Mouse (Mus musculus) neural tube, embryonic 13.5 days (tissue): Measurements from ENCODE around the gene Olfr43. TPM values are rescaled to one million over a fixed set of nuclear protein-coding genes. Genes with fewer than 3 reads are reported as not detected.

Experiments
- ATAC-seq: fragments of 200-750 bp; cut with Nextera tagmentation; 2 replicates; pipeline ENCODE4 v1.8.0; 2017; ENCODE audit warnings: low read depth, mild to moderate bottlenecking, moderate TSS enrichment, moderate library complexity
- H3K27ac ChIP-seq: fragments of 300-500 bp; sonication (generic); replicated peaks from 2 replicates; pipeline ENCODE4 v1.5.1; 2015; ENCODE audit warnings: moderate library complexity, mild to moderate bottlenecking, inconsistent platforms
- H3K27me3 ChIP-seq: fragments of 300-500 bp; sonication (generic); 2 replicates; pipeline ENCODE4 v1.6.1; 2015; ENCODE audit warnings: mild to moderate bottlenecking, inconsistent platforms
- H3K36me3 ChIP-seq: fragments of 300-500 bp; sonication (generic); 2 replicates; pipeline ENCODE4 v1.6.1; 2015; ENCODE audit warnings: mild to moderate bottlenecking, inconsistent platforms
- H3K4me1 ChIP-seq: fragments of 300-500 bp; sonication (generic); replicated peaks from 2 replicates; pipeline ENCODE4 v1.6.1; 2015; ENCODE audit warnings: inconsistent platforms
- H3K4me2 ChIP-seq: fragments of 300-500 bp; sonication (generic); 2 replicates; pipeline ENCODE4 v1.6.1; 2015; ENCODE audit warnings: inconsistent platforms, mild to moderate bottlenecking, moderate library complexity
- H3K4me3 ChIP-seq: fragments of 300-500 bp; sonication (generic); 2 replicates; pipeline ENCODE4 v1.5.1; 2015; ENCODE audit warnings: mild to moderate bottlenecking, inconsistent platforms
- H3K9ac ChIP-seq: fragments of 300-500 bp; sonication (generic); 2 replicates; pipeline ENCODE4 v1.6.1; 2015; ENCODE audit warnings: moderate library complexity, mild to moderate bottlenecking, inconsistent platforms
- H3K9me3 ChIP-seq: fragments of 300-500 bp; sonication (generic); 2 replicates; pipeline ENCODE4 v1.6.1; 2016; ENCODE audit warnings: inconsistent platforms
- WGBS: fragments of 180-500 bp; shearing (Covaris S2); methylation state at CpG from one replicate; pipeline ENCODE4 v1.1.7; 2015; 5-methylcytosine and 5-hydroxymethylcytosine counted together
- polyA plus RNA-seq: library from polyadenylated mRNA; unstranded; fragments of >200 nt; fragmentation: Nextera tagmentation; extraction: Ambion mirVana; gene quantifications from 2 replicates; pipeline ENCODE4 v1.2.1, GENCODE M21; 2015

Olfr43 gene
- not detected in 2 replicates for polyA plus RNA-seq

DNA sequence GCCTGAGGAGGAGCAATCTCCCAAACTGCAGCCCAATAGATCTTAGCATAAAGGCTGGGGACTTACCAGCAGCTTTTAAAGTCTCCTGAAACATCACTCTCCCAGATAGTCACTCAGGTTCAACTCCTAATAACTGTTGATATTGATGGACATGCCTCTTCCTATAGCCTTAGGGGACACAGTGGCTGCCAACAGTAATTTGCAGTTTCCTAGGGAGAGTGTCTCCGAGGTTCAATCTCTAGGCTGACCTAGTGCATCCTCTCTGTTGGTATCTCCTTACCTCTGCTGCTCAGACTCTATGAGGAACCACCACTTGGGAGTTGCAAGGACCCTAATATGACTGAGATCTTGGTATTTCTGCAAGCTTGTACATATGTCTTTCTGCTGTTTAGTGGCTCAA lies at the start of gene Olfr43:
TSS of gene Olfr43 (minus strand) at position 101 of the 400 bp plus-strand sequence.
- no peak for ATAC-seq
- no peak within 1 kb of the TSS for H3K4me3 ChIP-seq
- H3K27me3 ChIP-seq, result no peaks in the 10 kb centered on the region
- H3K4me1 ChIP-seq, result no peaks in the 10 kb centered on the region
- H3K27ac ChIP-seq, result no peak within 1 kb of the TSS
- WGBS, result 67% methylated on average over 1 of the region's 1 CpGs
- no peak within 1 kb of the TSS for H3K4me2 ChIP-seq
- peaks cover 27% of the 10 kb centered on the region for H3K9me3 ChIP-seq
- no peak within 1 kb of the TSS for H3K9ac ChIP-seq
- H3K36me3 ChIP-seq, result no peaks in the 10 kb centered on the region

DNA sequence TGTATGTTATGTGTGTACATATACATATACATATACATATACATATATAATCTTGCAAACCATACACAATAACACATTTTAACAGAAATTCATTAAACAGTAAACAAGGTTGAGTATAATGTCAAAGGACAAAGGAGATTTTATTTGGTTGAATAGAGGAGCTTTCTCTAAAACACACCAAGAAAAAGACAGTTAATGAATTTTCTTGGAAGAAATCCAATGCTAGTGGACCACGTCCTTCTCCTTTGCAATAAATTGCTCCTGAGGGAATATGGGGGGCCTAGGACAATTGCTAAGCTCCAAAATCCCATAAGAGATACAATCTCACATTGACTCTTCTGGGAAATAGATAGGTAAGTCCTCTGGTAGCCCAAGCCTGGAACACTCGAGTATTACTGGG lies 48.3 kb upstream of the Olfr43 start, which contains the start of gene Olfr406:
TSS of gene Olfr406 (plus strand) at position 301 of the 400 bp plus-strand sequence.
- no peak for ATAC-seq
- WGBS, result 71% methylated on average over 2 of the region's 2 CpGs

DNA sequence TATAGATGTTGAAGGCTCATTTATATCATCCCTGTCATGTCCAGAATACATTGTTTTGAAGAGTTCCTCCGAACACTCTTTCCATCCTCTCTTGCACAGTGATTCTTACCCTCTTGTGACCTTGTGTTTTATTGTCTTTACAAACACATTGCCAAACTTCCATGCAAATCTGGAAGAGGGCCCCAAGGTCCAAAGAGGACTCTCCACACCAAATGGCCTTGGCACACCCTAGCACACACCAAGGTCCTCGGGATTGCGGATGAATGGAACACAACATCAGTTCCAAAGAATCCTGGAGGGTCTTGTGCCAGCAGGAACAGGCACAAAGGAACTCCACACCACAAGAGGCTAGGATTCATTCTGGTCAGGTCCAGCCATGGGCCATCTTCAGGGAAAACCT lies 30.0 kb upstream of the Olfr43 start:
- WGBS, result 88% methylated on average over 3 of the region's 3 CpGs
- Histone ChIP-seq H3K4me1 (no peaks in the 10 kb centered on the region), H3K9ac (no peak overlapping the region), H3K4me2 (no peak overlapping the region), H3K36me3 (no peaks in the 10 kb centered on the region), H3K27me3 (no peaks in the 10 kb centered on the region), H3K4me3 (no peak overlapping the region), H3K9me3 (peaks cover 18% of the 10 kb centered on the region), H3K27ac (no peak overlapping the region)
- ATAC-seq, result no peak

More for the DNA sequence above, 48.3 kb upstream of the Olfr43 start, which contains the start of gene Olfr406:
- H3K4me2 ChIP-seq, result no peak within 1 kb of the TSS
- H3K27ac ChIP-seq, result no peak within 1 kb of the TSS
- no peak within 1 kb of the TSS for H3K9ac ChIP-seq
- no peaks in the 10 kb centered on the region for H3K4me1 ChIP-seq
- H3K27me3 ChIP-seq, result no peaks in the 10 kb centered on the region
- H3K4me3 ChIP-seq, result no peak within 1 kb of the TSS
- H3K36me3 ChIP-seq, result no peaks in the 10 kb centered on the region
- peaks cover 3% of the 10 kb centered on the region; the same call in 1 of the 2 replicates for H3K9me3 ChIP-seq

DNA sequence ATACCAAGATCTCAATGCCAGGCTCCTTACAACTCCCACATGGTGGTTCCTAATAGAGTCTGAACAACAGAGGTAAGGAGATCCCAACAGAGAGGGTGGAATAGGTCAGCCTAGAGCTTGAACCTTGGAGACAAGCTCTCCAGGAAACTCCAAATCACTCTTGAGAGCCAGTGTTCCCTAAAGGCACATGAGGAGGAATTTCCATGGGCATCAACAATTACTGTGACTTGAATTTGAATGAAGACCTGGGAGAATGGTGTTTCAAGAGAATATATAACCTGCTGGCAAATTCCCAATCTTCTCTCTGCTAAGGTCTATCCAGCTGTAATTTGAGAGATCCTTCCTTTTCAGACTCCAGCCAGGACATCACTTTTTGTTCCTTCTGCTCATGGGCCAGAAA lies 25.2 kb downstream of the Olfr43 start, which contains the start of gene Olfr403:
TSS of gene Olfr403 (plus strand) at position 301 of the 400 bp plus-strand sequence.
- Histone ChIP-seq H3K9me3 (peaks cover 11% of the 10 kb centered on the region), H3K4me3 (no peak within 1 kb of the TSS), H3K4me2 (no peak within 1 kb of the TSS), H3K9ac (no peak within 1 kb of the TSS), H3K36me3 (no peaks in the 10 kb centered on the region), H3K27ac (no peak within 1 kb of the TSS), H3K4me1 (no peaks in the 10 kb centered on the region), H3K27me3 (no peaks in the 10 kb centered on the region)
- no peak for ATAC-seq

DNA sequence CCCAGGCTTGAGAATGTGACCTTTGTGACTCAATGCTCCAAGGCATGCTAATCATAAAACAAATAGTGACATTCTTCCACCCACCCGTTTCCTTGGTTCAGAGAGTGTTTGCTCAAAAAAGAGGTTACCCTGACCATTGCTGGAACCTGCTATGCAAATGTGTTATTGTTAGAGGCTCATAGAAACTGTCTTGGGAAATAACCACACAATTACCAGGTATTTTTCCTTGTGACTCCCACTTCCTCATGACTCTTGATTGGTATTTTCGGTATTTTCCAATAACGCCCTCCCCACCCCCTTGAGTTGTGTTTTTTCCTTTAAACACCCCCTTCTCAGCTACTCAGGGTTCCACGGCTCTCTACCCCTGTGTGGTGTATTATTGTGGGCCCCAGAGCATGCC lies 27.4 kb downstream of the Olfr43 start:
- H3K36me3 ChIP-seq, result no peaks in the 10 kb centered on the region
- H3K4me3 ChIP-seq, result no peak overlapping the region
- no peak overlapping the region for H3K27ac ChIP-seq
- no peak overlapping the region for H3K4me2 ChIP-seq
- no peaks in the 10 kb centered on the region for H3K27me3 ChIP-seq
- no peaks in the 10 kb centered on the region for H3K4me1 ChIP-seq
- peaks cover 15% of the 10 kb centered on the region for H3K9me3 ChIP-seq
- 80% methylated on average over 4 of the region's 4 CpGs for WGBS
- ATAC-seq, result no peak
- no peak overlapping the region for H3K9ac ChIP-seq

DNA sequence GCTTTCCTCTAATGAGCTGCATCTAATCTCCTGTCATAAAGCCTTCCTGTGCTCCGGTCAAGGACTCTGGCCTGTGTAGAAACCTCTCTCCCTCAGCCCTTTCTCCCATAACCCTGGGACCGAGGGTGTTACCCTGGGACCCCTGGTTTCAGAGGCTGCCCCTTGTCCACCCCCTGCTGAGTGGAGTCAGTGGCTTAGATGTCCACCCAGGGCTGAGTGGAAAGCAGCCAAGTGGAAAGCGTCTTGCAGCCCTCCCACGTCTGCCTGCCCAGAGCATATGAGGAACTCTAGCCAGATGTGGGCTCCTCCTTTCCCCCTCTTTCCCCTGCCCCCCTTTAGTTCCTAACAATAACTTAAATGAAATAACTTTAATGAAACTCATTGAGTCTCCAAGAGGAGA lies 28.0 kb downstream of the Olfr43 start:
- Histone ChIP-seq H3K27me3 (no peaks in the 10 kb centered on the region), H3K4me2 (no peak overlapping the region), H3K4me3 (no peak overlapping the region), H3K27ac (no peak overlapping the region), H3K36me3 (no peaks in the 10 kb centered on the region), H3K9me3 (peaks cover 15% of the 10 kb centered on the region), H3K4me1 (no peaks in the 10 kb centered on the region), H3K9ac (no peak overlapping the region)
- no peak for ATAC-seq
- WGBS, result 82% methylated on average over 4 of the region's 4 CpGs

DNA sequence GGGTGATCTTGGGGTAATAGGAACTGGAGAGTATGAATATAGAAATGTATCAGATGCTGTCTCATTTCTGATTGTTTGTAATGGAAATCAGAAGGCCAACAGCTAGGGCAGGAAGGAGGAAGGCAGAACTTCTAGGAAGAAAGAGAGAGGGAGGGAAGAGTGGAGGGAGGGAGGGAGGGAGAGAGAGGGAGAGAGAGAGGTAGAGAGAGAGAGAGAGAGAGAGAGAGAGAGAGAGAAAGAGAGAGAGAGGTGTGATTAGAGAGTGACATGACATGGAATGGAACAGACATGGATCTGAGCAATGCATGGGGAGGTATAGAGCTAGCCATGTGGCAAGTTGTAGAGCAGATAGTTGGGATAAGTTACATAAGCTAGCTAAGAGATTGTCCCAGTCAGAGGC lies 42.4 kb downstream of the Olfr43 start:
- no peaks in the 10 kb centered on the region for H3K27me3 ChIP-seq
- no peaks in the 10 kb centered on the region for H3K4me1 ChIP-seq
- H3K4me2 ChIP-seq, result no peak overlapping the region
- H3K36me3 ChIP-seq, result no peaks in the 10 kb centered on the region
- H3K4me3 ChIP-seq, result no peak overlapping the region
- no peak overlapping the region for H3K27ac ChIP-seq
- H3K9ac ChIP-seq, result no peak overlapping the region
- peaks cover 3% of the 10 kb centered on the region; the same call in 1 of the 2 replicates for H3K9me3 ChIP-seq
- no peak for ATAC-seq

Other genes with a start within 250 kb of the Olfr43 start
- gene Olfr398, start 221.0 kb downstream of the Olfr43 start, polyA plus RNA-seq, result not detected in 2 replicates
- not detected in 2 replicates for gene Olfr139, start 154.8 kb downstream of the Olfr43 start, polyA plus RNA-seq
- gene Olfr399, start 154.8 kb downstream of the Olfr43 start, polyA plus RNA-seq, result not detected in 2 replicates
- not detected in 2 replicates for gene Zfp616, start 141.4 kb downstream of the Olfr43 start, polyA plus RNA-seq
- gene Olfr401, start 97.7 kb downstream of the Olfr43 start, polyA plus RNA-seq, result not detected in 2 replicates
- not detected in 2 replicates for gene Olfr402, start 57.9 kb downstream of the Olfr43 start, polyA plus RNA-seq
- gene Olfr403, start 25.1 kb downstream of the Olfr43 start, polyA plus RNA-seq, result not detected in 2 replicates
- gene Olfr406, start 48.4 kb upstream of the Olfr43 start, polyA plus RNA-seq, result not detected in 2 replicates
- not detected in 2 replicates for gene Olfr59, start 72.4 kb upstream of the Olfr43 start, polyA plus RNA-seq
- not detected in 2 replicates for gene Olfr410, start 126.7 kb upstream of the Olfr43 start, polyA plus RNA-seq
- gene Olfr411, start 141.3 kb upstream of the Olfr43 start, polyA plus RNA-seq, result not detected in 2 replicates
- gene Olfr412, start 150.7 kb upstream of the Olfr43 start, polyA plus RNA-seq, result not detected in 2 replicates